Mouse (Mus musculus): ENCODE data around the gene Elfn1.

DNA sequence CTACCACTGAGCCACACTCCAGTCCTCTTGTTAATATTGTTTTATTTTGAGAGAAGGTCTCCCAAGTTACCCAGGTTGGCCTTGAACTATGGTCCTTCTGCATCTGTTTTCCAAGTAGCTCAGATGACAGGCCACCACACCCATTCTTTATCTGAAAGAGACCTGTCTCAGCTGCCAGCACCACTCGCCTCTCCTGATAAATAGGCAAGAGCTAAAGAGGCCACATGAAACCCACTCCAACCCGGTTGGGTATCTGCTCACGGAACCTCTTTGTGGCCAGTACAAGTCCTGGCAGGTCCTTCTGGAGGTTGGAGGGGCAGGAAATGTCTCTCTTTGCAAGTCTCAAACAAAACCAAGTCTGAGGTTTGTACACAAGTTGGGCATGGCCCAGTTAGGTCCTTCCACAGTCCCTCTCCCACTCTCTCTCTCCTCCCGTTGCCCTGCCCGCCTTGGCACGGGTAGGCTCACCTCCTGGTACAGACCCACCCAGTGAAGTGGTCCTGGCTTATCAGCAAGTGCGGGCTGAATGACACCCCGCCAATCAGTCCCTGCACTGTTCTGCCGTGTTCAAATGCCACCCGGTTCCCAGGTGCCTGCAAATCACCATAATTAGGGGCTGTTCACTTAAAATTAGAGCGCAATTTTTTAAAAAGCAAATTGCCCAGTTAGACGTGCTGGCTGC, 104.7 kb downstream of the Elfn1 start:
- TF ChIP-seq CTCF (IDR thresholded peaks at IDR 0.05; ENCODE audit: insufficient read depth, low read length): no peak
- no peak for TF ChIP-seq POLR2A (IDR thresholded peaks at IDR 0.05; ENCODE audit: borderline replicate concordance, extremely low read depth, low read depth, low read length)

Measured in lung, adult 2 months (tissue).